Mouse (Mus musculus) CD4-positive, CD25-positive, alpha-beta regulatory T cell, adult 9 weeks (primary cell): ENCODE measurements around the gene Tnks1bp1. TPM values are rescaled to one million over a fixed set of nuclear protein-coding genes. Genes with fewer than 3 reads are reported as not detected.

Experiments
- polyA plus RNA-seq: library from polyadenylated mRNA; unstranded; fragments of 100-300 nt; shearing (Covaris generic); gene quantifications from one replicate; pipeline ENCODE4 v1.2.1, GENCODE M21; 2017

The Tnks1bp1 gene
- 18.0 TPM for polyA plus RNA-seq

DNA sequence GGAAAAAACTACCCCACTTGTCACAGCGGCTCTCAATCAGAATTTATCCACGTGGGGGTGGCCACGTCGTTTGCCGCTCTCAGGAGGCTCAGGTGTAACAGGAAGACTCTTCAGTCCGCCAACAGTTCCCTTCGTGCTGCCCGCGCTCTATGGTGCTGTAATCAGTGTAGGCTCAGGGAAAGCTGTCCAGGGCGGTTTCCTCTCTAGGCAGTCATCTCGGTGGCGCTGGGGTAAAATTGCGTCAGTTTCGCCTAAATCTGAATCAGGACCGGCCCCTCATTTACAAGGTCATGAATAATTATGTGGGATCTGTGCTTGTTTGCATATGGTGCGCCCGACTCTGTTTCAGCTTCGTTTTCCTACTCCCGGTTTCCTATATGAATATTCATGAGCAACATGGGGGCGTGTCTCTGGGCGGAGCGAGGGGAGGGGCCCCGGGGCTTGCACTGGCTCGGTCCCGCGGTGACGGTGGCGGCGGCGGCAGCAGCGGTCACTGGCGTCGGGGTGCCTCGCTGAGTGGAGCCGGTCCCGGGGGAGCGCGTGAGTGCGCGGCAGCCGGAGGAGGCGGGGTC, at the start of gene Tnks1bp1:
Tnks1bp1 (plus strand) TSS at position 427 of the 572 bp plus-strand sequence.

DNA sequence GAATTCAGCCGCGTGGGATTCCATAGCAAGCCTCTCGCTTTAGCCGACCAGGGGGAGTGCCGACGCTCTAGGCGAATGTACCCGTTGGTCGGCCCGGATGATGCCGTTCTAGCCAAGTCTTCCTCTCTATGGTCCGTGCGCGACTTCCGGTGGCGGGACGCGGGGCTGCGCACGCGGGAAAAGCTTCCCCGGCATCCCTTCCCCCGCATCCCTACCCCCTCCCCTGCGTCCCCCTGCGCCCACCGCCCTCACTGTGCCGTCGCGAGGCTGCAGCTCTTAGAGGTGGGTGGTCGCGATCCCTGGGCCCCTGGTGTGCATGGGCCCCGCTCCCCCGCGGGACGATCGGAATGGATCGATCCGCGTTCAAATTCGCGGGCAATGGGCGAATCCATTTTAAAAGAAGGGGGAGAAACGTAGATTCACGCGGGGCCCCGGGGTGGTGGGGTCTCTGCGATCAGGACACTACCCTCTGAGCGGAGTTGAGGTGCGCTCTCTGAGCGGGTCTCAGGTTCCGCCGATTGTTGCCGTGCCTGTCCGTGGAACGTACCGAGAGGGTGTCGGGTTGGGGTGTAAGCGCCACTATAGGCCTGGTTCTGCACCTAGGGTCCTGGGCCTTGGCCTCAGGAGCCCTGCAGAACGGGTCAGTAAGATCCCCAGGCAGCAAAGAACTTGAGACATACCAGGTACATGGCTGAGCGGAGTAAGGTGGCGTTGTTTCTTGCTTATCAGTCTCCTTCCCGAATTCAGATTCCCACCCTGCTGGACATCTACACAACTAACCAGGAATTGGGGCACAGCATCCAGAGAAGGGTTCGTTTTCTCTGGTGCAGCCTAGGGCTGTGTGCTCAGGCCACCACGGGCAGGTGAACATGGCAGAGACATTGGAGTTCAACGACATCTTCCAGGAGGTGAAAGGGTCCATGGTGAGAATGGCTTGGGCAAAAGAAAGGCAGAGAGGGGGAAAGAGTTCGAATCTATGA, 10.5 kb upstream of the Tnks1bp1 start, which contains the start of the genes Ssrp1 and P2rx3:
Ssrp1 (plus strand) TSS at position 188 of the 980 bp plus-strand sequence.
P2rx3 (minus strand) TSS at position 416 of the 980 bp plus-strand sequence.

Other genes with a start within 250 kb of the Tnks1bp1 start
- gene Ube2l6, start 249.2 kb upstream of the Tnks1bp1 start, polyA plus RNA-seq, result 53.5 TPM
- gene Smtnl1, start 225.4 kb upstream of the Tnks1bp1 start, polyA plus RNA-seq, result not detected
- 37.3 TPM for gene Timm10, start 221.0 kb upstream of the Tnks1bp1 start, polyA plus RNA-seq
- gene Slc43a1, start 209.2 kb upstream of the Tnks1bp1 start, polyA plus RNA-seq, result 8.3 TPM
- not detected for gene Rtn4rl2, start 161.3 kb upstream of the Tnks1bp1 start, polyA plus RNA-seq
- 9.2 TPM for gene Slc43a3, start 111.4 kb upstream of the Tnks1bp1 start, polyA plus RNA-seq
- gene Prg2, start 67.6 kb upstream of the Tnks1bp1 start, polyA plus RNA-seq, result not detected
- gene Prg3, start 59.8 kb upstream of the Tnks1bp1 start, polyA plus RNA-seq, result 0.61 TPM
- gene Ssrp1, start 10.8 kb upstream of the Tnks1bp1 start, polyA plus RNA-seq, result 246 TPM
- gene P2rx3, start 10.6 kb upstream of the Tnks1bp1 start, polyA plus RNA-seq, result 0.15 TPM
- gene Aplnr, start 88.2 kb downstream of the Tnks1bp1 start, polyA plus RNA-seq, result not detected
- gene Lrrc55, start 149.2 kb downstream of the Tnks1bp1 start, polyA plus RNA-seq, result not detected